Mouse (Mus musculus) cortical plate, adult 2 months (tissue): ENCODE measurements at regions not wholly inside any gene's neighbourhood (a gene's known extent, or its start where the extent isn't known, plus 50 kb on each side); places are given as distances from the start of the nearest gene placed in this dataset.

Experiments
- CTCF ChIP-seq: fragments of 200-500 bp; IDR thresholded peaks from 2 replicates; pipeline ENCODE4 v1.5.1; 2011; ENCODE audit warnings: mild to moderate bottlenecking, control low read depth, low read length; ENCODE audit not compliant: insufficient read depth; ENCODE audit errors: extremely low read depth
- POLR2A ChIP-seq: fragments of 200-500 bp; IDR thresholded peaks from 2 replicates; pipeline ENCODE4 v1.6.1; 2011; ENCODE audit warnings: mild to moderate bottlenecking, low read length, control low read depth; ENCODE audit not compliant: insufficient read depth; ENCODE audit errors: extremely low read depth

DNA sequence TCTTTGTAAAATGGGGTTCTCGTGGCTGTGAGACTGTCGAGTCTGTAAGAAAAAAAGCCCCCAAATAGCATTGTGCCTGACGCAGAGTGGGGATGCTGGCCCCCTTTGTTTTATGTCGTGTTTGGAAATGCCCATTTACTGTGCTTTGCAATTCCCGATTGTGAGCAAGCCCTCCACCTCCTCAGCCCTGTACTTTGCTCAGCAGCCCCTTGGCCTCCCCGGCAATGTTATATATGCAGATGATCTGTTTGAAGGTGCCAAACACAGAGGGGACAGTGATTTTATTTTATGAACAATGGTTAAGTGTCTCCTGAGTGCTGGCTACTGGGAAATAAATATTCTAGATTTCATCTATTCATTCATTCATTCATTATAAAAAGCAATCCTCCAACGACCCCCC, 477.6 kb downstream of the Prss52 start:
- no peak for TF ChIP-seq CTCF
- TF ChIP-seq POLR2A: no peak
